20 mouse cellular contexts compared by ENCODE assay signal in genomic region chr12:71839653-71840052, GRCm38 (mm10). TPM values are rescaled to one million over a fixed set of nuclear protein-coding genes. Genes with fewer than 3 reads are reported as not detected.
DNase-seq lines count a peak whose midpoint lies in the region; ATAC-seq and TF ChIP-seq lines count a peak whose summit lies in the region.
"Had no signal": no experiment of that assay in that cellular context is flagged by ENCODE, and none has a peak within 500 bp of the region (broad histone marks: within the 10 kb centered on the region; RNA-seq: fewer than 3 reads in every experiment).

No protein-coding gene starts in this region.

- no peak for TF ChIP-seq CTCF in left cerebral cortex, adult 2 months (IDR thresholded peaks at IDR 0.05)
- TF ChIP-seq CTCF in lung, postnatal 0 days (IDR thresholded peaks at IDR 0.05), result no peak
- no peak for TF ChIP-seq CTCF in liver, embryonic 14.5 days (IDR thresholded peaks at IDR 0.05; ENCODE audit: low read depth)

- ATAC-seq in lung, postnatal 0 days, result no peak
- peak; percentile 29; the same call in 1 of the 2 replicates for ATAC-seq in liver, embryonic 14.5 days (ENCODE audit: insufficient read depth)
- ATAC-seq: forebrain, embryonic 16.5 days had no signal

- no peak overlapping the region for H3K4me2 ChIP-seq in lung, postnatal 0 days (replicated peaks; ENCODE audit: low read depth, low read length)
- H3K4me2 ChIP-seq in liver, embryonic 14.5 days (ENCODE audit: low read depth), result no peak overlapping the region
- H3K4me2 ChIP-seq: embryonic facial prominence, embryonic 13.5 days; forebrain, embryonic 12.5 days; heart, embryonic 11.5 days; hindbrain, embryonic 15.5 days had no signal

- no peak for TF ChIP-seq EP300 in lung, postnatal 0 days (IDR thresholded peaks at IDR 0.05)
- no peak for TF ChIP-seq EP300 in liver, embryonic 14.5 days (IDR thresholded peaks at IDR 0.05; ENCODE audit: low read depth)

- H3K27ac ChIP-seq in left cerebral cortex, adult 2 months, result peak overlapping the region; percentile 12; the same call in 1 of the 2 replicates
- H3K27ac ChIP-seq in lung, postnatal 0 days (ENCODE audit: low read length), result 0 out of 2 replicates have a peak overlapping the region, but pooled peaks have one; percentile 49
- H3K27ac ChIP-seq in liver, embryonic 14.5 days, result no peak overlapping the region
- H3K27ac ChIP-seq: embryonic facial prominence, embryonic 13.5 days; forebrain, embryonic 12.5 days; hindbrain, embryonic 15.5 days had no signal

- no peaks in the 10 kb centered on the region for H3K9me3 ChIP-seq in lung, postnatal 0 days (ENCODE audit: low read length)
- no peaks in the 10 kb centered on the region for H3K9me3 ChIP-seq in liver, embryonic 14.5 days (ENCODE audit: control insufficient read depth, low read length)
- H3K9me3 ChIP-seq: embryonic facial prominence, embryonic 13.5 days; forebrain, embryonic 12.5 days; hindbrain, embryonic 15.5 days had no signal

- peaks cover 68% of the 10 kb centered on the region for H3K4me1 ChIP-seq in lung, postnatal 0 days (ENCODE audit: insufficient read depth, low read depth, low read length)
- peaks cover 24 to 72% of the 10 kb centered on the region in 2 experiments for H3K4me1 ChIP-seq in liver, embryonic 14.5 days (replicated peaks; ENCODE audit: control insufficient read depth in 2 of 2, insufficient read depth in 2 of 2, low read length in 1 of 2)

- no peaks in the 10 kb centered on the region for H3K36me3 ChIP-seq in lung, postnatal 0 days (ENCODE audit: insufficient read depth, low read length)
- H3K36me3 ChIP-seq in liver, embryonic 14.5 days (replicated peaks; ENCODE audit: control insufficient read depth, insufficient read depth, low read depth), result no peaks in the 10 kb centered on the region
- H3K36me3 ChIP-seq: embryonic facial prominence, embryonic 13.5 days; forebrain, embryonic 12.5 days; hindbrain, embryonic 15.5 days had no signal

- 88% methylated on average over 3 of the region's 3 CpGs for WGBS in lung, postnatal 0 days
- 67% methylated on average over 3 of the region's 3 CpGs for WGBS in liver, embryonic 14.5 days (ENCODE audit: insufficient replicate concordance)

- no peaks in the 10 kb centered on the region for H3K27me3 ChIP-seq in lung, postnatal 0 days (replicated peaks; ENCODE audit: insufficient read depth, low read length)
- no peaks in the 10 kb centered on the region for H3K27me3 ChIP-seq in liver, embryonic 14.5 days (ENCODE audit: control insufficient read depth, insufficient read depth, low read length)
- H3K27me3 ChIP-seq: CH12.LX; embryonic facial prominence, embryonic 13.5 days; forebrain, embryonic 12.5 days; hindbrain, embryonic 15.5 days had no signal

- intact Hi-C loops in left cerebral cortex, adult 2 months (cut with DNase I), result no loop called here
- intact Hi-C loops in left cerebral cortex, postnatal 36 days (cut with DNase I), result no loop called here

- no peak overlapping the region for H3K4me3 ChIP-seq in left cerebral cortex, adult 2 months
- no peak overlapping the region for H3K4me3 ChIP-seq in lung, postnatal 0 days (ENCODE audit: low read depth, low read length)
- H3K4me3 ChIP-seq in liver, embryonic 14.5 days (ENCODE audit: insufficient read depth in 1 of 2, low read depth in 2 of 2, low read length in 2 of 2), result no peak overlapping the region
- H3K4me3 ChIP-seq: embryonic facial prominence, embryonic 13.5 days; forebrain, embryonic 12.5 days; hindbrain, embryonic 15.5 days had no signal

- H3K9ac ChIP-seq in lung, postnatal 0 days (replicated peaks; ENCODE audit: low read depth), result no peak overlapping the region
- H3K9ac ChIP-seq in liver, embryonic 14.5 days (replicated peaks), result no peak overlapping the region
- H3K9ac ChIP-seq: embryonic facial prominence, embryonic 13.5 days; forebrain, embryonic 12.5 days; hindbrain, embryonic 15.5 days had no signal

- DNase-seq in heart, adult 11 months, result peak; percentile 86
- no peak for DNase-seq in heart, postnatal 4 days
- no peak for DNase-seq in left cerebral cortex, adult 2 months (ENCODE audit: extremely low spot score in 1 of 2, low spot score in 2 of 2)
- DNase-seq in left cerebral cortex, postnatal 36 days (ENCODE audit: low spot score in 2 of 2), result no peak
- DNase-seq in lung, postnatal 0 days (ENCODE audit: low spot score), result no peak
- DNase-seq in lung, postnatal 10 days, result no peak
- no peak for DNase-seq in liver, embryonic 14.5 days (ENCODE audit: low read depth in 3 of 3, low spot score in 3 of 3)
- no peak for DNase-seq in frontal cortex, postnatal 36 days (ENCODE audit: low spot score in 2 of 2)
- DNase-seq: adrenal gland, postnatal 10 days; cerebellum, adult 11 months; cerebellum, adult 9-11 months; cerebellum, postnatal 36 days; gastrocnemius, postnatal 36 days; heart, adult 18-20 months had no signal

RNA-seq across cellular contexts. Expression of gene Daam1, which starts 8.8 kb away (rescaled TPM):
- total RNA-seq in heart, postnatal 4 days (2021), result 10 to 100 TPM; 88.8 to 92.1 TPM
- 10 to 100 TPM; 48.0 to 55.0 TPM for total RNA-seq in left cerebral cortex, adult 2 months (2021)
- total RNA-seq in left cerebral cortex, postnatal 36 days (2021), result 10 to 100 TPM; 49.3 to 53.9 TPM
- 11.0 and 12.1 TPM in 2 replicates for polyA plus RNA-seq in lung, postnatal 0 days (2015; fragmentation: Nextera tagmentation; extraction: Ambion mirVana)
- 6.6 and 10.5 TPM in 2 replicates for polyA plus RNA-seq in liver, embryonic 14.5 days (2012; rRNA removed)
- 13.3 and 13.7 TPM in 2 replicates for polyA plus RNA-seq in liver, embryonic 14.5 days (2014; fragmentation: Nextera tagmentation; extraction: Ambion mirVana)
